Mouse (Mus musculus) lung, adult 2 months (tissue): ENCODE results near the gene Tnpo2.

Experiments
- CTCF ChIP-seq: fragments of 200-500 bp; IDR thresholded peaks from 2 replicates; pipeline ENCODE4 v1.5.1; 2011; ENCODE audit warnings: mild to moderate bottlenecking, low read length, control low read depth; ENCODE audit not compliant: insufficient read depth
- POLR2A ChIP-seq: fragments of 200-500 bp; IDR thresholded peaks from 2 replicates; pipeline ENCODE4 v1.6.1; 2011; ENCODE audit warnings: low read depth, mild to moderate bottlenecking, control low read depth, low read length, borderline replicate concordance; ENCODE audit errors: extremely low read depth

GRCm38 (mm10) chr8:85083108-85083813 is 46.5 kb downstream of the Tnpo2 start, which contains the start of gene Man2b1:
- TF ChIP-seq CTCF: 0 out of 2 replicates have a peak, but pooled peaks have one; percentile 9
- peak; percentile 94; the same call in 1 of the 2 replicates for TF ChIP-seq POLR2A
